Mouse (Mus musculus): ENCODE measurements around the gene Col25a1.

DNA sequence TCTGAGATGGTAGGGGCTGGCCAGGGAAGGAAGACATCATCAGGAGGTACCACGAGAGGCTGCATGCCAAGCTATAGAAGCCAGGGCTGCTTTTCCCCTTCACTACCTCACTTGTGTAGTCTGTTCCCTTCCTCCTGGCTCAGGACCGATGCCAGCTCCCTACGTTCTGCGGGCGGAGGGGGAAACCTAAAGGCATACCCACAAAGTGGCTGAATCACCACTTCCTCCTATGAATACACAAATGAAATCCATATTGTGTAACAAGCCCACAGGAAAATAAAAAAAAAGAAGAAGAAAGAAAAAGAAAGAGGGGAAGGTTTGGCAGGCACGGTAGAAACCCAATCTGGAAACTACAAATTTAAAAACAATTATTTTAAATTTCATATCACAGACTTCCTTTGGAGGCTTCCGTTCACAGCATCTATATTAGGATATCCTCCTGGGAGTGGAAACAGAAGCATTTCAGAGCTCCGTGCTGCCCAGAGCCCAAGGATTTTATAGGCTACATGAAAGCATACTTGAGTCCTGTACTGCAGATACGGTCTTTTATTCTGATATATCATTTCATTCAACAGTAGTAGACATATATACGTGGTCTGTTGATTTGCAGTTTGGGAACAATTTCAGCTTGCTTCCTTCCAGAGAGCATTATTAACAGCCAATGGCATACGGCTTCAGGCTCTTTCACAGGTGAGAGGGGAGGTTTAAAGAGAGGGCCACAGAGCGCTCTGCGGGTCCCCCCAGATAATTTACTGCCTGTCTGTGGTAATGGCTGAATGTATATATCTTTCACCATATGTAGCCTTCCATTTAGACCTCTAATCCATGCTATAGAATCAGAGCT, 269.6 kb downstream of the Col25a1 start:
- TF ChIP-seq CEBPB (IDR thresholded peaks at IDR 0.05; ENCODE audit: insufficient read depth, poor library complexity, severe bottlenecking), result no peak
- TF ChIP-seq POLR2A (IDR thresholded peaks at IDR 0.05; ENCODE audit: insufficient read length, low read depth), result no peak
- TF ChIP-seq TCF12 (IDR thresholded peaks at IDR 0.05; ENCODE audit: insufficient read depth, poor library complexity, severe bottlenecking), result no peak
- no peak for TF ChIP-seq E2F4 (IDR thresholded peaks at IDR 0.05; ENCODE audit: insufficient read depth)
- no peak for TF ChIP-seq POLR2AphosphoS2 (IDR thresholded peaks at IDR 0.05; ENCODE audit: insufficient read length, low read depth)
- no peak for TF ChIP-seq USF1 (IDR thresholded peaks at IDR 0.05; ENCODE audit: low read depth)
- TF ChIP-seq MYOD1 (IDR thresholded peaks at IDR 0.05; ENCODE audit: control insufficient read depth in 1 of 3, insufficient read length in 2 of 3, low read depth in 2 of 3), result no peak
- no peak for TF ChIP-seq MAX (IDR thresholded peaks at IDR 0.05; ENCODE audit: low read depth)
